Mouse (Mus musculus): ENCODE results near the gene Eef2. TPM values are rescaled to one million over a fixed set of nuclear protein-coding genes. Genes with fewer than 3 reads are reported as not detected.

Eef2 gene
- polyA plus RNA-seq (2012; rRNA removed), result 1,040 and 1,088 TPM in 2 replicates

DNA sequence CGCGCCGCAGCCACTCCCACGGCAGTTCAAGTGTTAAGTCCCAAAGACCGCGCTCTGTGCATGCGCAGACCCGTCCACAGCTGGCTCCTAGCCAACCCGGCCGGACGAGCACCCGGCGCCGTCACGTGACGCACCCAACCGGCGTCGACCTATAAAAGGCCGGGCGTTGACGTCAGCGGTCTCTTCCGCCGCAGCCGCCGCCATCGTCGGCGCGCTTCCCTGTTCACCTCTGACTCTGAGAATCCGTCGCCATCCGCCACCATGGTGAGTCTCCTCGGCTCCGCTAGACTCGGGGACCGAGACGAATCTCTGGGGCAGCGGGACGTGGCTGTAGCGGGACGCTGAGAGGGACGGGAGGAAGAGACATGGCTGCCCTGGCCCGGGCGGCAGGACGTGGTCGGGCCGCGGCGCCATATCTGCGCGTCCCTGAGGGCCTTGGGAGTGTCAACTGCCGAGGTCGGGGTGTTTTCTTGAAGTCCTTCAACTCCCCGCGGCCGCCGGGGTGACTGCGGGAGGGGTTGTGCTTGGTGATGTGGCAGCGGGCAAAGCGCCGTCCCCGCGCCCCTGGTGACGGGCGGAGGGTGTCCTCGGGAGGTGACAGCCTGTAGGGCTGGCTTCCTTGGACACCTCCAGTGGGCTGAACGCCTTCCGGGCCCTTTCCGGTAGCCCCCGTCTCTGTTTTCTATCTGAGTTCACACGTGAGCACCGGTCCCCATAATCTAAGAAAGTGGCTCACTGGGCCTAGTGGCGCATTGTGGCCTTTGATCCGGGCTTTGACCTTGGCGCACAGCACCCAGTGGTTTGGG is at the start of gene Eef2:
TSS of gene Eef2 (plus strand) at position 166 of the 806 bp plus-strand sequence.
- H3K4me3 ChIP-seq (ENCODE audit: insufficient read depth, low read length), result peak within 1 kb of the TSS; percentile 70
- peaks cover 6% of the 10 kb centered on the region for H3K4me1 ChIP-seq (ENCODE audit: control insufficient read depth, insufficient read depth, low read length)
- H3K27ac ChIP-seq (ENCODE audit: insufficient read depth, low read length), result peak within 1 kb of the TSS; percentile 91
- TF ChIP-seq CTCF (IDR thresholded peaks at IDR 0.05; ENCODE audit: extremely low read depth, insufficient read depth, low read length) (no peak), POLR2A (IDR thresholded peaks at IDR 0.05; ENCODE audit: extremely low read depth, insufficient read depth, low read length) (peak; percentile 99)

DNA sequence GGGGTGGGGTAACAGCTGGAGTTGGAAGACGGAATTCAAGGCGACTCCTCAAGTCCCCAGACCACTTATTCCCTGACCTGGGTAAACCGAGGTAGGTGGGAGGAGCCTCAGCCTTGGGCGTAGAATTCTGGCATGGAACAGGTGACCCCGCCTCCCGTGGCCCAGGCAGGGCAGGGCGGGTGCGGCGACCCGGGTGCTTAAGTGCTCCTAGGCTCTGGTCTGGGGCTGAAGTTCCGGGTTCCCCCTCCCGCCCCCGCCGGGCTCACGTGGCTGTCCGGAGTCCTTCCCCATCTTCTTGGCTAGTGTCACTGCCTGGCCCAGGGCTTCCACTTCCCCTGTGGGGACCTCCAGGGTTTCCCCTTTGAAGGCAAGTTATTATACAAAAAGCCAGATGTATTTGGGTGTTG is 42.2 kb upstream of the Eef2 start:
- Histone ChIP-seq H3K4me1 (ENCODE audit: control insufficient read depth, insufficient read depth, low read length) (peaks cover 4% of the 10 kb centered on the region), H3K27ac (ENCODE audit: insufficient read depth, low read length) (no peak overlapping the region), H3K4me3 (ENCODE audit: insufficient read depth, low read length) (no peak overlapping the region)
- no peak for TF ChIP-seq CTCF (IDR thresholded peaks at IDR 0.05; ENCODE audit: extremely low read depth, insufficient read depth, low read length)
- no peak for TF ChIP-seq POLR2A (IDR thresholded peaks at IDR 0.05; ENCODE audit: extremely low read depth, insufficient read depth, low read length)

GRCm38 (mm10) chr10:81134966-81135681 is 41.3 kb upstream of the Eef2 start, which contains the start of gene Zbtb7a:
Gene Zbtb7a (plus strand): TSS chr10:81135220.
- Histone ChIP-seq H3K4me1 (ENCODE audit: control insufficient read depth, insufficient read depth, low read length) (peaks cover 6% of the 10 kb centered on the region), H3K4me3 (ENCODE audit: insufficient read depth, low read length) (peak within 1 kb of the TSS; percentile 97), H3K27ac (ENCODE audit: insufficient read depth, low read length) (peak within 1 kb of the TSS; percentile 95)
- TF ChIP-seq POLR2A (IDR thresholded peaks at IDR 0.05; ENCODE audit: extremely low read depth, insufficient read depth, low read length) (no peak), CTCF (IDR thresholded peaks at IDR 0.05; ENCODE audit: extremely low read depth, insufficient read depth, low read length) (no peak)

DNA sequence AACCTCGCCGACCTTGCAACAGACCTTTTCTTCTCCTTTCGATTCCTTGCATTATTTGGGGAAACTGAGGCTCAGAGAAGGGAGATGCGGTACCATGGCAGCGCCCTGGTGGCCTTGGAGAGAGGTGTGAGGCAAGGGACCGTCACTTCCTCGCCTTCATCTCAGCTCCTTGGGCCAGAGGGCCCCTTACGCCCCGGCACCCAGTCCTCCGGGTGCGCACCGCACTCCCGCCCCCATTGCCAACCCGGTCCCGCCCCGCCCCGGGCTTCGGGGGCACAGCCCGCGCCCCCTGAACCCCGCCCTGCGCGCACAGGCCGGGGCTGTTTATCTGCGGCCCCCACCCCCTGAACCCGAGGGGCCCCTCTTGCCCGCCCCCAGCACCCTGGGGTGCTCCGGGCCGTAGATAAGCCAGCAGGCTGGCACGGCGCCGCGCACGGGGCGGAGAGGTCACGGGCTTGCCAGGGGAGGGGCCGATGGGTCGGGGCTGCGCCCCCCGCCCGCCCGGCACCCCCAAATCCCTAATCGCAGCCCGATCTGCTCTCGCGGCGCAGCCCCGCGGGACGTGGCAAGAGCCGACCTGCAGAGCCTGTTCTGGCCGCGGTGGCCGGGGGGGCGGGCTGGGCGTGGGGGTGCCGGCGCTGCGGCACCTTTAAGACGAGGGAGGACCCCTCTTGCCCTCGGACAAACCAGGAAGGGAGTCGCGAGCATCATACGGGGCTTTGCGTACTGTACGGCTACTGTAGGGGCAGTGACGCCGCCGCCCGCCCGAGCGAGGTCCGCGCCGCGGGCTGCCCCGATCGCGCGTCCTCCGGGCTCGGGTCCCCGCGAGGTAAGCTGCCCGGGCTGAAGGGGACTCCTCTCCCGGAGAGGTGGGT is 40.4 kb upstream of the Eef2 start:
- Histone ChIP-seq H3K4me3 (ENCODE audit: insufficient read depth, low read length) (peak overlapping the region; percentile 97), H3K27ac (ENCODE audit: insufficient read depth, low read length) (peak overlapping the region; percentile 98), H3K4me1 (ENCODE audit: control insufficient read depth, insufficient read depth, low read length) (peaks cover 6% of the 10 kb centered on the region)
- TF ChIP-seq CTCF (IDR thresholded peaks at IDR 0.05; ENCODE audit: extremely low read depth, insufficient read depth, low read length) (no peak), POLR2A (IDR thresholded peaks at IDR 0.05; ENCODE audit: extremely low read depth, insufficient read depth, low read length) (peak; percentile 43; the same call in 1 of the 2 replicates)

DNA sequence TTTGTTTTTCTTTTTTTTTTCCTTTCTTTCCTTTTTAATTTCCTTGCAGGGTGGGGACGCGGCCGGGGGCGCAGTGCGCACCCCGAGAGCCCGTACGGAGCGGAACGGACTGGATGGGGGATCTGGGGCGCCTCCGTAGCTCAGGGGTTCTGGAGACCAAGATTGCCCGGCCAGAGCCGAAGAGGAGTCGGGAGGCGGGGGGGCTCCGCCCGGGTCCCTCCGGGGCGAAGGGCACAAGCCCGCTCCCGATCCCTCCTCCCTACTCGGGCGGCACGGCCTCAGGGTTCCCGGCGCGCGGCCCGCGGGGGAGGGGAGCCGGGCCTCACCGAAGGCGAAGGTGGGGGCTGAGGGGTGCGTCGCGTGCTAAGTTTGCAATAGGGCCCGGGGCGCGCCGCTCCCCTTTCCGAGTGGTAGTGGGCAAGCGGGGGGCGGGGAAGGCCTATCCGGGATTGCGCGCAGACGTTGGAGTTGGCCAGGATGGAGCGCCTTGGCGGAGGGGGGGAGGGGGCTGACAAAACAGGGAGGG is 39.7 kb upstream of the Eef2 start:
- Histone ChIP-seq H3K27ac (ENCODE audit: insufficient read depth, low read length) (peak overlapping the region; percentile 98), H3K4me1 (ENCODE audit: control insufficient read depth, insufficient read depth, low read length) (peaks cover 6% of the 10 kb centered on the region)
- TF ChIP-seq CTCF (IDR thresholded peaks at IDR 0.05; ENCODE audit: extremely low read depth, insufficient read depth, low read length) (no peak), POLR2A (IDR thresholded peaks at IDR 0.05; ENCODE audit: extremely low read depth, insufficient read depth, low read length) (no peak)

GRCm38 (mm10) chr10:81137252-81138130 is 38.9 kb upstream of the Eef2 start:
- Histone ChIP-seq H3K4me1 (ENCODE audit: control insufficient read depth, insufficient read depth, low read length) (peaks cover 6% of the 10 kb centered on the region), H3K27ac (ENCODE audit: insufficient read depth, low read length) (peak overlapping the region; percentile 93), H3K4me3 (ENCODE audit: insufficient read depth, low read length) (peak overlapping the region; percentile 97)
- peak; percentile 21; the same call in 1 of the 2 replicates for TF ChIP-seq POLR2A (IDR thresholded peaks at IDR 0.05; ENCODE audit: extremely low read depth, insufficient read depth, low read length)
- TF ChIP-seq CTCF (IDR thresholded peaks at IDR 0.05; ENCODE audit: extremely low read depth, insufficient read depth, low read length), result no peak

More for the DNA sequence above, 39.7 kb upstream of the Eef2 start:
- peak overlapping the region; percentile 97 for H3K4me3 ChIP-seq (ENCODE audit: insufficient read depth, low read length)

DNA sequence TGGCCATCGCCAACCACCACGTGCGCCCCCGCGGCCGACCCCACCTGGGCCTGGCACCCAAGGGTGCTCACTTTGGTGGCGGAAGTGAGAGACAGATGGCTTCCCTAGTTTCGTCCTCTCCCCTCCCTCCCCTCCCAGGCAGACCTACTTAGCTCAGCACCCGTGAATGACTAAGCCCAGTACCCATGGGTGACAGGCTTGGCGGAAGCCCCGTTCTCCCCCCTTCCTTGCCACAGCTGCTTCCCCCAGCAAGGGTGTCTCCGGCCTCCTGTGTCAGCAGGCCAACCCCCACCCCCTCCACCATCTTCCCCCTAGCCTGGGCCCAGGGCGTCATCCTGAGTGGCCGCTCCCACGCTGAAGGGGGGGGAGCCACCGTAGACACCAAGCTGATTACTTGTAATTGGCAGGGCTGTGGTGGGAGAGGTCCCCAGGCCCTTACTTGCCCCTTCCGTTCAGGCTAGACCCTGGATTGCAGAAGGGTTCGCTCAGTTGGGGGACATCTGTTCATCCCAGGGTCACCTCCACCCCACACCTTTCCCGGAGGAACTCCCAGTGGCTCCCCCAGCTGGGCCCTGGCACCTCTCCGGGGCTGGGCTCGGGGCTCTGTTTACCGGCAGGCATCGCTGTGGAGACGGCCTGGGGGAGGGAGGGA is 38.2 kb upstream of the Eef2 start:
- no peak for TF ChIP-seq POLR2A (IDR thresholded peaks at IDR 0.05; ENCODE audit: extremely low read depth, insufficient read depth, low read length)
- no peak for TF ChIP-seq CTCF (IDR thresholded peaks at IDR 0.05; ENCODE audit: extremely low read depth, insufficient read depth, low read length)
- Histone ChIP-seq H3K4me3 (ENCODE audit: insufficient read depth, low read length) (peak overlapping the region; percentile 93), H3K27ac (ENCODE audit: insufficient read depth, low read length) (peak overlapping the region; percentile 93), H3K4me1 (ENCODE audit: control insufficient read depth, insufficient read depth, low read length) (peaks cover 7% of the 10 kb centered on the region)
